Mouse (Mus musculus): ENCODE data around the gene Hs6st3.

DNA sequence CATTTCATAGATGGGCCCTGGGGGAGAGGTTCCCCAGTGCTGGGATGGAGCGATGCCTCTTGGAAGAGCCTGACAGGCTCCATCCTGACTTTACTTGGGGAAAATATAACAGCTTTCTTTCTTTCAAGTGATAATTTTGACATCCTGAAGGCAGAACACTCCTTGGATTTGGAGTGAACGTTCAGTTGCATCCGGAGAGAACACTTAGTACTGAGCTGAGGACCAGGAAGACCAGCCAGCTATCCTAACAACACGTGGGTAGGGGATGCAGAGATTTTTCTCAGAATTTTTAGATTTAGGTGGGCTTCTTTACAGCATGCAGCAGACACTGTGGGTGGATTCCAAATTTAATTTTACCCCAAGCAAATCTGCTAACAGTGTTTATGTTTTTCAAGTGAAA lies 541.9 kb downstream of the Hs6st3 start:
- no peak for TF ChIP-seq CTCF (conservative IDR thresholded peaks at IDR 0.05; ENCODE audit: low read length)
- TF ChIP-seq NANOG (IDR thresholded peaks at IDR 0.05; ENCODE audit: borderline replicate concordance, low read length): no peak
